Mouse (Mus musculus) forebrain, embryonic 14.5 days (tissue): ENCODE measurements at regions not wholly inside any gene's neighbourhood (a gene's known extent, or its start where the extent isn't known, plus 50 kb on each side); places are given as distances from the start of the nearest gene placed in this dataset.
A peak's percentile ranks its signal among the peaks of the same experiment; 100 is the strongest.

ENCODE experiments used
- ATAC-seq: fragments of 200-750 bp; cut with Nextera tagmentation; 2 replicates; pipeline ENCODE4 v1.8.0; 2017; ENCODE audit warnings: mild to moderate bottlenecking, moderate library complexity
- DNase-seq: peaks from one replicate; pipeline ENCODE4 v3.0.0-alpha.2; 2015; ENCODE audit warnings: low spot score
- H3K27ac ChIP-seq: fragments of 300-500 bp; sonication (generic); 2 replicates; pipeline ENCODE4 v1.5.1; 2014; ENCODE audit warnings: low read depth, mild to moderate bottlenecking, control low read depth, low read length, moderate library complexity
- H3K27me3 ChIP-seq: fragments of 300-500 bp; sonication (generic); replicated peaks from 2 replicates; pipeline ENCODE4 v1.6.1; 2014; ENCODE audit warnings: low read length, control low read depth, mixed read lengths; ENCODE audit not compliant: control insufficient read depth, insufficient read depth
- H3K36me3 ChIP-seq: fragments of 300-500 bp; sonication (generic); 2 replicates; pipeline ENCODE4 v1.6.1; 2014; ENCODE audit warnings: low read length, control low read depth; ENCODE audit not compliant: control insufficient read depth, insufficient read depth
- H3K4me1 ChIP-seq: fragments of 300-500 bp; sonication (generic); 2 replicates; pipeline ENCODE4 v1.6.1; 2014; ENCODE audit warnings: antibody characterized with exemption, low read length, control low read depth; ENCODE audit not compliant: control insufficient read depth, insufficient read depth
- H3K4me2 ChIP-seq: fragments of 300-500 bp; sonication (generic); 2 replicates; pipeline ENCODE4 v1.6.1; 2014; ENCODE audit warnings: mild to moderate bottlenecking, control low read depth, low read length
- H3K4me3 ChIP-seq: fragments of 300-500 bp; sonication (generic); 2 replicates; pipeline ENCODE4 v1.5.1; 2014; ENCODE audit warnings: low read depth, low read length, control low read depth
- H3K9ac ChIP-seq: fragments of 300-500 bp; sonication (generic); 2 replicates; pipeline ENCODE4 v1.6.1; 2014; ENCODE audit warnings: mild to moderate bottlenecking, low read length, control low read depth, moderate library complexity
- H3K9me3 ChIP-seq: fragments of 300-500 bp; sonication (generic); replicated peaks from 2 replicates; pipeline ENCODE4 v1.6.1; 2016; ENCODE audit warnings: low read length, control low read depth, mixed read lengths; ENCODE audit not compliant: control insufficient read depth
- WGBS: fragments of 180-500 bp; shearing (Covaris S2); extraction: QIAGEN DNeasy Blood & Tissue Kit; methylation state at CpG from one replicate; pipeline ENCODE4 v1.1.7; 2014; 5-methylcytosine and 5-hydroxymethylcytosine counted together

- Histone ChIP-seq H3K4me2 (no peak overlapping the region), H3K9me3 (no peaks in the 10 kb centered on the region), H3K27ac (peak overlapping the region; percentile 35; the same call in 1 of the 2 replicates), H3K9ac (no peak overlapping the region), H3K27me3 (no peaks in the 10 kb centered on the region), H3K4me1 (no peaks in the 10 kb centered on the region), H3K36me3 (no peaks in the 10 kb centered on the region), H3K4me3 (no peak overlapping the region)
- peak; percentile 73 for DNase-seq
- peak; percentile 55; the same call in 1 of the 2 replicates for ATAC-seq
- WGBS = 40% methylated on average over 5 of the region's 5 CpGs
These were observed 174.2 kb upstream of the Castor2 start for GRCm38 (mm10) chr5:133925184-133925900.

DNA sequence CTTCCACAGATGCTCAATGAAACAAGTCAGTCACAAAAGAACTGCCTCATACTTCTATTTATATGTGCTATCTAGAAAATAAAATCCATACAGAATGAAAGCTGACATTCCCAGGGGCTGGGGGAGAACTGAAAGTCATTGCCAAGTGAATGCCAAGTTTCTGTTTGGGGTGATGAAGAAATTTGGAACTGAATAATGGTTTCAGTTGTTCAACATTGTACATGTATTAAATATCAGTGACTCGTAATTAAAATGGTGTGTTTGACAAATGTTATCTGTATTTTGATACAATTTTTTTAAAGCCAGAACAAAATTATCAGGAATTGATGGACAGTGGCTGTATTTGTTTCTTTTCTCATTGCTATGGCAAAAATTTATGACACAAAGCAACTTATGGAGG is 177.3 kb upstream of the Castor2 start:
- Histone ChIP-seq H3K4me1 (no peaks in the 10 kb centered on the region), H3K9ac (no peak overlapping the region), H3K27me3 (no peaks in the 10 kb centered on the region), H3K4me2 (no peak overlapping the region), H3K4me3 (no peak overlapping the region), H3K36me3 (no peaks in the 10 kb centered on the region), H3K9me3 (no peaks in the 10 kb centered on the region), H3K27ac (no peak overlapping the region)
- whole genome bisulfite sequencing = 82% methylated on average over 1 of the region's 1 CpGs
- DNase-seq (no peak), ATAC-seq (no peak)

DNA sequence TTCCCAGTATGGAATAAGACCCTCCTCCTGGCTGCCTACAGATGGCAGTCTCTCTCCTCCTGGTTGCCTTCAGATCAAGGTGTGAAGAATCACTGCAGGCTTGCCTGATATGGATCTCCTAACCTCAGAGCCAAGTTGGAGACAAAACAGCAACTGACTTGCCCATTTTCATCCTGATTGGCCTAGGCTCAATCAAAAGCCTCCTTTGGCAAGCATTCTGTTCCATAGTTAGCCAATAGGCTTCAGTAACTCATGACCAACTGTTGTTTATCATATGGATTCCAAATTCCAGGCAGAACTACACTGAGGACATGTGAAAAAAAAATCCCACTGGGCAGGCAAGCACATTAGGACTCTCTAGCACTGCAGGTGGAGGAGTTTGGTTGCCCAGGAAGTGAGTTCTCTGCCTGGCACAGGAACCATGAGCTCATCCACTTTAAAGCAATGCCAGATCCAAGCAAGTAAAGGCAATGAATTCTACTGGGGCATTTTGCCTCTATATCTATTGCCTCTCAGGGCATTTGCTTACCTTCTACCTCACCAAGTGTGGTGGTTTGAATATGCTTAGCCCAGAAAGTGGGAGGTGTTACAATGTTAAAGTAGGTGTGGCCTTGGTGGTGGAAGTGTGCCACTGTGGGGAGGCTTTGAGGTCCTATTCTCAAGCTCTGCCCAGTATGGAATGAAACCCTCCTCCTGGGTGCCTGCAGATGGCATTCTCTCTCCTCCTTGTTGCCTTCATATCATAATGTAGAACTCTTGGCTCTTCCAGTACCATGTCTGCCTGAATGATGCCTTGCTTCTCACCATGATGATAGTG is 183.6 kb upstream of the Castor2 start:
- no peak for ATAC-seq
- DNase-seq = peak; percentile 66
- H3K4me3 ChIP-seq = no peak overlapping the region
- H3K4me2 ChIP-seq = no peak overlapping the region
- no peak overlapping the region for H3K9ac ChIP-seq
- H3K4me1 ChIP-seq = no peaks in the 10 kb centered on the region
- H3K27me3 ChIP-seq = no peaks in the 10 kb centered on the region
- H3K36me3 ChIP-seq = no peaks in the 10 kb centered on the region
- H3K9me3 ChIP-seq = no peaks in the 10 kb centered on the region
- no peak overlapping the region for H3K27ac ChIP-seq

DNA sequence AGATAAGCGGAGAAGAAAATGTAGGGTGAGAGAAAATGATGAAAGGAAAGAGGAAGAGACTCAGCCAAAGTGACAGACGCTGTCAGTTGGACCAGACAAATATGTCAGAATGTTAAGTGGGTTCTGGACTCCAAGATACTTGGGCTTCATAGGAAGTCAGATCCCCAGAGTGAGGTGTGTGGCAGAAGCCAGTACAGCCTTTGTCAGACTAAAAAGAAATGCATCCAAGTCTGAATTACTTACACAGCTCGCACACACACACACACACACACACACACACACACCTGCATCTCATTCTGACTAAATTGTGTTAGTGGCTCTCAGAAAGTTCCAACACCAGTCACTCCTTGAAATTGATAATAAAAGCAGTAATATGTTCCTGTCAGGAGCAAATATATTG is 192.1 kb upstream of the Castor2 start:
- Histone ChIP-seq H3K4me1 (no peaks in the 10 kb centered on the region), H3K4me2 (no peak overlapping the region), H3K4me3 (no peak overlapping the region), H3K36me3 (no peaks in the 10 kb centered on the region), H3K9me3 (peaks cover 8% of the 10 kb centered on the region; the same call in 1 of the 2 replicates), H3K27me3 (no peaks in the 10 kb centered on the region), H3K9ac (no peak overlapping the region), H3K27ac (no peak overlapping the region)
- DNase-seq (no peak), ATAC-seq (no peak)
- WGBS = 89% methylated on average over 3 of the region's 3 CpGs

DNA sequence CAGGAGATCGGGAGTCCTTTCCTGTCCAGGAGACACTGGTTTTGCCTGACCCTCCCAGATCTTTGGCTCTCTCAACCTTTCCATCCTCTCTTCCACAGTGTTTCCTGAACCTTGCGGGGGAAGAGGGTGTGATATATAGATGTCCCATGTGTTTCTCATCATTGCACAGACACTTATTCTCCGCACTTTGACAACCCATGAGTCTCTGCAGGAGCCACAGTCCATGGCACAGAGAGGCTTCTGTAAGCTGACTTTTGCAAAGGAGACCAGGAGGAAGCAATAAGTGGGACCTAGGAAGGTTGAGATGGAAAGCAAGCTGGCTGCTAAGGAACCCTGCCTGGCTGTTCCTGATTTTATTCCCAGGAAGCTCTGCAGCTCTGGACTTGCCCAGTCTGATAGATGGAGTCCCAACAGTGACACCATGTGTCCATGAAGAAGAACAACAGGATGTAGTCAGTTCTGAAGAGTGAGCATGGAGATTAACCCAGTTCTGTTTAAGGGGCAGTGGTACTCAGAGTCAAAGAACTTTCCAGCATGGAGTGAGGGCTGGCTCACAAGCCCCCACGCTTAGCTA is 201.4 kb upstream of the Castor2 start:
- Histone ChIP-seq H3K36me3 (no peaks in the 10 kb centered on the region), H3K4me2 (no peak overlapping the region), H3K4me1 (no peaks in the 10 kb centered on the region), H3K9me3 (no peaks in the 10 kb centered on the region), H3K27ac (no peak overlapping the region), H3K4me3 (no peak overlapping the region), H3K27me3 (no peaks in the 10 kb centered on the region), H3K9ac (no peak overlapping the region)
- 90% methylated on average over 4 of the region's 4 CpGs for WGBS
- DNase-seq (peak; percentile 82), ATAC-seq (peak; percentile 40; the same call in 1 of the 2 replicates)

DNA sequence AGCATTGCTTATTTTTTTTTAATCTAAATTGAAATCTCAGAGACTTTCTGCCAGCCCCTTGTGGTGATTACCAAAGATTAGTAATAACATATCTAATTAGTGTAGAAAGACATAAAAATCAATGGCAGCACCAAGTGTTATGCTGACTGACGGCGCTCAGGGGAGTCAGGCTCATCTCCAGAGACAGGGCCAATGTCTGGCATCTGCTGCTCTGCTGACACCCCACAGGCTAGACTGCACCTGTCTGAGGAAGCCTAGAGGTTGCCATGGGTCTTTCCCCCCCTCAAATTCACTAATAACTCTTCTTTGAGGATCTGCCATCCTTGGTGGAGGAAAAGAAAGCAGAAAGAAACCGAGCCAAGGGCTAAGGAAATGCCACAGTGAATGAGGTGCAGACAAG is 208.8 kb upstream of the Castor2 start:
- H3K36me3 ChIP-seq = no peaks in the 10 kb centered on the region
- no peak for ATAC-seq
- peaks cover under 1% of the 10 kb centered on the region; the same call in 1 of the 2 replicates for H3K4me1 ChIP-seq
- peak; percentile 42 for DNase-seq
- H3K4me3 ChIP-seq = no peak overlapping the region
- H3K9me3 ChIP-seq = no peaks in the 10 kb centered on the region
- no peak overlapping the region for H3K9ac ChIP-seq
- H3K4me2 ChIP-seq = no peak overlapping the region
- H3K27me3 ChIP-seq = no peaks in the 10 kb centered on the region
- peak overlapping the region; percentile 71 for H3K27ac ChIP-seq
- WGBS = 63% methylated on average over 3 of the region's 3 CpGs

- no peak overlapping the region for H3K4me3 ChIP-seq
- ATAC-seq (peak; percentile 85), DNase-seq (peak; percentile 96)
- peak overlapping the region; percentile 79 for H3K27ac ChIP-seq
- H3K9ac ChIP-seq = no peak overlapping the region
- H3K4me2 ChIP-seq = no peak overlapping the region
- WGBS = 48% methylated on average over 8 of the region's 8 CpGs
- H3K36me3 ChIP-seq = no peaks in the 10 kb centered on the region
- no peaks in the 10 kb centered on the region for H3K27me3 ChIP-seq
- peaks cover 9% of the 10 kb centered on the region; the same call in 1 of the 2 replicates for H3K4me1 ChIP-seq
- no peaks in the 10 kb centered on the region for H3K9me3 ChIP-seq
These were observed 209.7 kb upstream of the Castor2 start for GRCm38 (mm10) chr5:133889841-133890240.

- ATAC-seq (no peak), DNase-seq (no peak)
- Histone ChIP-seq H3K27me3 (no peaks in the 10 kb centered on the region), H3K4me2 (no peak overlapping the region), H3K36me3 (no peaks in the 10 kb centered on the region), H3K4me3 (no peak overlapping the region), H3K4me1 (peaks cover 14% of the 10 kb centered on the region; the same call in 1 of the 2 replicates), H3K9me3 (no peaks in the 10 kb centered on the region), H3K27ac (peak overlapping the region; percentile 91), H3K9ac (no peak overlapping the region)
- 73% methylated on average over 5 of the region's 5 CpGs for WGBS
These were observed 214.0 kb upstream of the Castor2 start for GRCm38 (mm10) chr5:133885507-133885906.
